Mouse (Mus musculus): ENCODE results near the gene Tango2. TPM values are rescaled to one million over a fixed set of nuclear protein-coding genes. Genes with fewer than 3 reads are reported as not detected.
A peak's percentile ranks its signal among the peaks of the same experiment; 100 is the strongest.
"Not testable (repeated sequence)": the region's sequence is repeated elsewhere in the genome, so short reads cannot be mapped to it uniquely, and the experiment has no call there.

Tango2 gene
- polyA plus RNA-seq, 1 experiment from 2014 or later, result 52.8 TPM

- H3K4me3 ChIP-seq, result no peak overlapping the region
- 0 out of 2 replicates have a peak, but pooled peaks cover 3% of the 10 kb centered on the region for H3K4me1 ChIP-seq (replicated peaks)
- no peaks in the 10 kb centered on the region for H3K9me3 ChIP-seq
- H3K27ac ChIP-seq, result no peak overlapping the region
- H3K27me3 ChIP-seq (ENCODE audit: insufficient read depth, poor library complexity, severe bottlenecking), result no peaks in the 10 kb centered on the region
- 79% methylated on average over 1 of the region's 1 CpGs for WGBS
- H3K36me3 ChIP-seq, result peaks cover 12% of the 10 kb centered on the region
- DNase-seq (ENCODE audit: low spot score), result no peak
Measured at GRCm38 (mm10) chr16:18328524-18328923, 19.4 kb downstream of the Tango2 start.

GRCm38 (mm10) chr16:18327936-18328335 is 20.0 kb downstream of the Tango2 start:
- 93% methylated on average over 9 of the region's 9 CpGs for WGBS
- Histone ChIP-seq H3K9me3 (no peaks in the 10 kb centered on the region), H3K27ac (no peak overlapping the region), H3K36me3 (peaks cover 16% of the 10 kb centered on the region), H3K4me1 (replicated peaks) (0 out of 2 replicates have a peak, but pooled peaks cover 3% of the 10 kb centered on the region), H3K27me3 (ENCODE audit: insufficient read depth, poor library complexity, severe bottlenecking) (no peaks in the 10 kb centered on the region), H3K4me3 (no peak overlapping the region)
- no peak for DNase-seq (ENCODE audit: low spot score)

GRCm38 (mm10) chr16:18325741-18326140 is 22.2 kb downstream of the Tango2 start:
- no peaks in the 10 kb centered on the region for H3K9me3 ChIP-seq
- WGBS, result 82% methylated on average over 4 of the region's 4 CpGs
- H3K27me3 ChIP-seq (ENCODE audit: insufficient read depth, poor library complexity, severe bottlenecking), result no peaks in the 10 kb centered on the region

GRCm38 (mm10) chr16:18324031-18324430 is 23.9 kb downstream of the Tango2 start:
- WGBS, result 82% methylated on average over 6 of the region's 6 CpGs
- Histone ChIP-seq H3K27ac (no peak overlapping the region), H3K36me3 (peaks cover 26% of the 10 kb centered on the region), H3K4me1 (replicated peaks) (0 out of 2 replicates have a peak, but pooled peaks cover 3% of the 10 kb centered on the region), H3K9me3 (no peaks in the 10 kb centered on the region), H3K4me3 (no peak overlapping the region), H3K27me3 (ENCODE audit: insufficient read depth, poor library complexity, severe bottlenecking) (no peaks in the 10 kb centered on the region)
- DNase-seq (ENCODE audit: low spot score), result no peak

More at GRCm38 (mm10) chr16:18325741-18326140, 22.2 kb downstream of the Tango2 start:
- no peak for DNase-seq (ENCODE audit: low spot score)
- Histone ChIP-seq H3K4me3 (no peak overlapping the region), H3K36me3 (peaks cover 26% of the 10 kb centered on the region), H3K27ac (no peak overlapping the region), H3K4me1 (replicated peaks) (0 out of 2 replicates have a peak, but pooled peaks cover 3% of the 10 kb centered on the region)

GRCm38 (mm10) chr16:18323460-18323859 is 24.4 kb downstream of the Tango2 start:
- H3K36me3 ChIP-seq, result peaks cover 27% of the 10 kb centered on the region
- 0 out of 2 replicates have a peak, but pooled peaks cover 3% of the 10 kb centered on the region for H3K4me1 ChIP-seq (replicated peaks)
- H3K27ac ChIP-seq, result no peak overlapping the region
- DNase-seq (ENCODE audit: low spot score), result no peak
- no peaks in the 10 kb centered on the region for H3K9me3 ChIP-seq
- whole genome bisulfite sequencing, result 90% methylated on average over 2 of the region's 2 CpGs
- H3K4me3 ChIP-seq, result no peak overlapping the region
- no peaks in the 10 kb centered on the region for H3K27me3 ChIP-seq (ENCODE audit: insufficient read depth, poor library complexity, severe bottlenecking)

- H3K36me3 ChIP-seq, result peaks cover 32% of the 10 kb centered on the region
- WGBS, result 89% methylated on average over 2 of the region's 2 CpGs
- DNase-seq (ENCODE audit: low spot score), result no peak
Measured at GRCm38 (mm10) chr16:18321443-18321842, 26.5 kb downstream of the Tango2 start.

GRCm38 (mm10) chr16:18318992-18319391 is 28.9 kb downstream of the Tango2 start:
- H3K4me1 ChIP-seq (replicated peaks), result 0 out of 2 replicates have a peak, but pooled peaks cover under 1% of the 10 kb centered on the region
- H3K36me3 ChIP-seq, result peaks cover 30% of the 10 kb centered on the region
- no peak overlapping the region for H3K27ac ChIP-seq
- H3K27me3 ChIP-seq (ENCODE audit: insufficient read depth, poor library complexity, severe bottlenecking), result no peaks in the 10 kb centered on the region
- no peaks in the 10 kb centered on the region for H3K9me3 ChIP-seq
- no peak for DNase-seq (ENCODE audit: low spot score)
- WGBS, result 88% methylated on average over 3 of the region's 3 CpGs
- H3K4me3 ChIP-seq, result no peak overlapping the region

More at GRCm38 (mm10) chr16:18321443-18321842, 26.5 kb downstream of the Tango2 start:
- no peaks in the 10 kb centered on the region for H3K27me3 ChIP-seq (ENCODE audit: insufficient read depth, poor library complexity, severe bottlenecking)
- no peak overlapping the region for H3K4me3 ChIP-seq
- H3K9me3 ChIP-seq, result no peaks in the 10 kb centered on the region
- H3K4me1 ChIP-seq (replicated peaks), result 0 out of 2 replicates have a peak, but pooled peaks cover 3% of the 10 kb centered on the region
- H3K27ac ChIP-seq, result no peak overlapping the region

- whole genome bisulfite sequencing, result 81% methylated on average over 1 of the region's 1 CpGs
- Histone ChIP-seq H3K27ac (no peak overlapping the region), H3K36me3 (peaks cover 41% of the 10 kb centered on the region), H3K9me3 (no peaks in the 10 kb centered on the region), H3K4me3 (no peak overlapping the region), H3K27me3 (ENCODE audit: insufficient read depth, poor library complexity, severe bottlenecking) (no peaks in the 10 kb centered on the region), H3K4me1 (replicated peaks) (no peaks in the 10 kb centered on the region)
- no peak for DNase-seq (ENCODE audit: low spot score)
Measured at GRCm38 (mm10) chr16:18308159-18308558, 39.7 kb downstream of the Tango2 start.

GRCm38 (mm10) chr16:18289614-18290013 is 58.3 kb downstream of the Tango2 start:
- peaks cover 34% of the 10 kb centered on the region for H3K4me1 ChIP-seq (replicated peaks)
- H3K27ac ChIP-seq, result peak overlapping the region; percentile 99
- not testable (repeated sequence) for DNase-seq (ENCODE audit: low spot score); H3K27me3 ChIP-seq (ENCODE audit: insufficient read depth, poor library complexity, severe bottlenecking); H3K9me3 ChIP-seq
- peaks cover 31% of the 10 kb centered on the region for H3K36me3 ChIP-seq
- peak overlapping the region; percentile 99 for H3K4me3 ChIP-seq
- 7% methylated on average over 10 of the region's 10 CpGs for WGBS

GRCm38 (mm10) chr16:18289067-18289588 is 58.8 kb downstream of the Tango2 start, which contains the start of gene Dgcr8:
Gene Dgcr8, minus strand, starts transcription at chr16:18289246.
- Histone ChIP-seq H3K36me3 (peaks cover 36% of the 10 kb centered on the region), H3K27me3 (ENCODE audit: insufficient read depth, poor library complexity, severe bottlenecking) (no peaks in the 10 kb centered on the region), H3K27ac (peak within 1 kb of the TSS; percentile 99), H3K4me1 (replicated peaks) (peaks cover 34% of the 10 kb centered on the region), H3K9me3 (no peaks in the 10 kb centered on the region), H3K4me3 (peak within 1 kb of the TSS; percentile 99)
- DNase-seq (ENCODE audit: low spot score), result peak; percentile 99
- WGBS, result under 1% methylated on average over 71 of the region's 71 CpGs

GRCm38 (mm10) chr16:18288581-18289061 is 59.3 kb downstream of the Tango2 start:
- Histone ChIP-seq H3K4me3 (peak overlapping the region; percentile 99), H3K4me1 (replicated peaks) (peaks cover 34% of the 10 kb centered on the region), H3K36me3 (peaks cover 41% of the 10 kb centered on the region), H3K27ac (peak overlapping the region; percentile 99), H3K27me3 (ENCODE audit: insufficient read depth, poor library complexity, severe bottlenecking) (no peaks in the 10 kb centered on the region), H3K9me3 (no peaks in the 10 kb centered on the region)
- no peak for DNase-seq (ENCODE audit: low spot score)
- under 1% methylated on average over 30 of the region's 31 CpGs for WGBS

- Histone ChIP-seq H3K27me3 (ENCODE audit: insufficient read depth, poor library complexity, severe bottlenecking) (no peaks in the 10 kb centered on the region), H3K27ac (peak overlapping the region; percentile 99), H3K36me3 (peaks cover 45% of the 10 kb centered on the region), H3K9me3 (no peaks in the 10 kb centered on the region), H3K4me1 (replicated peaks) (peaks cover 34% of the 10 kb centered on the region), H3K4me3 (peak overlapping the region; percentile 99)
- WGBS, result under 1% methylated on average over 4 of the region's 4 CpGs
- peak; percentile 47 for DNase-seq (ENCODE audit: low spot score)
Measured at GRCm38 (mm10) chr16:18288166-18288565, 59.7 kb downstream of the Tango2 start.

- WGBS, result 88% methylated on average over 2 of the region's 2 CpGs
- DNase-seq (ENCODE audit: low spot score), result no peak
- no peaks in the 10 kb centered on the region for H3K27me3 ChIP-seq (ENCODE audit: insufficient read depth, poor library complexity, severe bottlenecking)
- H3K36me3 ChIP-seq, result peaks cover 100% of the 10 kb centered on the region
- H3K9me3 ChIP-seq, result no peaks in the 10 kb centered on the region
- H3K4me1 ChIP-seq (replicated peaks), result no peaks in the 10 kb centered on the region
- no peak overlapping the region for H3K27ac ChIP-seq
- H3K4me3 ChIP-seq, result no peak overlapping the region
Measured at GRCm38 (mm10) chr16:18275166-18275565, 72.7 kb downstream of the Tango2 start.
